Mouse (Mus musculus): ENCODE data around the gene Adra2b.

DNA sequence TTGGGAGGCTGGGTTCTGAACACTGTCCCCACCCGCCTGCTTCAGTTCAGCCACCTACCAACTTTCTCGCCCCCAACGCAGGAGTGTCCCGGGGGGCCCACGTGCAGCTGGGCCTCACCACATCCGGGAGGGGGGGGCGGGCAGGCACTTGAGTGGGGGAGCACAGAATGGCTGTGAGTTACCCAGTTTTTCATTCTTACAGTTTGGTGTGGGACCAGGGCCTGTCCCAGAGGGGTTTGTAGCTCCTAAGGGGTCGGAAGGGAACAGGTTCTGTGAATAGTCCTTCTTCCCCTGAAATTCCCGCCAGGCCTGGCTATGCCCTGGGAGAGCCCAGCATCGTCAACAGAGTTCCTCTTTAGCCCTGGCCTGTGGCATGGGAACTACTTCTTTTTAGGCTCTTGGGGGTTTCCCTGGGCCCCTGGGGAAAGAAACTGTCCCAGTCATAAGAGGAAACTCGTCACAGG is 27.9 kb upstream of the Adra2b start:
- TF ChIP-seq MAFK (IDR thresholded peaks at IDR 0.05; ENCODE audit: insufficient read depth, low read depth, low read length) (no peak), CHD2 (IDR thresholded peaks at IDR 0.05; ENCODE audit: low read depth, low read length) (no peak)
